Mouse (Mus musculus) myocyte (in vitro differentiated cells): ENCODE data around the gene Gsg1l. TPM values are rescaled to one million over a fixed set of nuclear protein-coding genes. Genes with fewer than 3 reads are reported as not detected.

Experiments used
- H3K27me3 ChIP-seq: one replicate; pipeline ENCODE4 v1.6.1; 2011; ENCODE audit not compliant: control insufficient read depth, insufficient read depth, insufficient read length
- H3K36me3 ChIP-seq: one replicate; pipeline ENCODE4 v1.6.1; 2011; ENCODE audit not compliant: control insufficient read depth, insufficient read depth
- H3K4me2 ChIP-seq: one replicate; pipeline ENCODE4 v1.6.1; 2011; ENCODE audit warnings: low read depth, control low read depth
- H3K4me3 ChIP-seq: one replicate; pipeline ENCODE4 v1.5.1; 2011; ENCODE audit warnings: mild to moderate bottlenecking, control low read depth, moderate library complexity
- H3K79me2 ChIP-seq: one replicate; pipeline ENCODE4 v1.6.1; 2011; ENCODE audit not compliant: control insufficient read depth, insufficient read depth
- H3ac ChIP-seq: one replicate; pipeline ENCODE4 v1.6.1; 2011; ENCODE audit not compliant: control insufficient read depth, insufficient read length
- CEBPB ChIP-seq: IDR thresholded peaks from 2 replicates; pipeline ENCODE4 v1.6.1; 2011; ENCODE audit warnings: mild to moderate bottlenecking, moderate library complexity; ENCODE audit not compliant: poor library complexity, insufficient read depth, severe bottlenecking
- E2F4 ChIP-seq: IDR thresholded peaks from one replicate; pipeline ENCODE4 v1.6.1; 2011; ENCODE audit warnings: mild to moderate bottlenecking, control low read depth, moderate library complexity; ENCODE audit not compliant: insufficient read depth
- MAX ChIP-seq: IDR thresholded peaks from one replicate; pipeline ENCODE4 v1.6.1; 2011; ENCODE audit warnings: low read depth, mild to moderate bottlenecking, control low read depth
- MYOD1 ChIP-seq, 3 experiments: IDR thresholded peaks; one replicate each; pipeline ENCODE4 v1.6.1; 2011; ENCODE audit warnings: control low read depth in 2 of 3, low read depth in 2 of 3, mild to moderate bottlenecking in 2 of 3, moderate library complexity in 1 of 3; ENCODE audit not compliant: insufficient read length in 2 of 3, control insufficient read depth in 1 of 3
- MYOG ChIP-seq, 3 experiments: IDR thresholded peaks; one replicate each; pipeline ENCODE4 v1.6.1; 2011; ENCODE audit warnings: control low read depth in 2 of 3, low read depth in 2 of 3, mild to moderate bottlenecking in 2 of 3; ENCODE audit not compliant: insufficient read length in 2 of 3, control insufficient read depth in 1 of 3, insufficient read depth in 1 of 3
- POLR2A ChIP-seq: IDR thresholded peaks from one replicate; pipeline ENCODE4 v1.6.1; 2011; ENCODE audit warnings: low read depth, mild to moderate bottlenecking, control low read depth, moderate library complexity; ENCODE audit not compliant: insufficient read length
- POLR2AphosphoS2 ChIP-seq: IDR thresholded peaks from one replicate; pipeline ENCODE4 v1.6.1; 2011; ENCODE audit warnings: low read depth, control low read depth; ENCODE audit not compliant: insufficient read length
- REST ChIP-seq: IDR thresholded peaks from one replicate; pipeline ENCODE4 v1.6.1; 2011; ENCODE audit warnings: mild to moderate bottlenecking, control low read depth, moderate library complexity; ENCODE audit not compliant: insufficient read depth, insufficient read length
- SRF ChIP-seq: IDR thresholded peaks from one replicate; pipeline ENCODE4 v1.6.1; 2011; ENCODE audit warnings: low read depth; ENCODE audit not compliant: control insufficient read depth, insufficient read length
- TCF12 ChIP-seq: IDR thresholded peaks from one replicate; pipeline ENCODE4 v1.6.1; 2011; ENCODE audit warnings: mild to moderate bottlenecking, control low read depth; ENCODE audit not compliant: poor library complexity, insufficient read depth, severe bottlenecking
- TCF3 ChIP-seq: IDR thresholded peaks from one replicate; pipeline ENCODE4 v1.6.1; 2011; ENCODE audit warnings: low read depth, control low read depth; ENCODE audit not compliant: insufficient read length
- USF1 ChIP-seq: IDR thresholded peaks from one replicate; pipeline ENCODE4 v1.6.1; 2011; ENCODE audit warnings: low read depth, mild to moderate bottlenecking, control low read depth, moderate library complexity
- polyA plus RNA-seq: library from polyadenylated mRNA; unstranded; fragments of >200 nt; fragmentation: generic; extraction: Trizol; gene quantifications from one replicate; pipeline ENCODE4 v1.2.1, GENCODE M21; 2012; ENCODE audit warnings: missing spikeins

Gsg1l gene
- polyA plus RNA-seq, 1 experiment: not detected

- no peak overlapping the region for H3ac ChIP-seq
- H3K79me2 ChIP-seq: no peaks in the 10 kb centered on the region
- H3K4me2 ChIP-seq: no peak overlapping the region
These were observed 54.8 kb downstream of the Gsg1l start for GRCm38 (mm10) chr7:126027410-126027809.

GRCm38 (mm10) chr7:126026600-126026999, 55.6 kb downstream of the Gsg1l start:
- Histone ChIP-seq H3K4me2 (no peak overlapping the region), H3ac (no peak overlapping the region), H3K36me3 (no peaks in the 10 kb centered on the region), H3K27me3 (peaks cover 37% of the 10 kb centered on the region), H3K79me2 (no peaks in the 10 kb centered on the region), H3K4me3 (no peak overlapping the region)
- no peak for TF ChIP-seq USF1
- no peak for TF ChIP-seq MYOG (IDR thresholded peaks at IDR 0.05; ENCODE audit: control insufficient read depth in 1 of 3, insufficient read depth in 1 of 3, insufficient read length in 2 of 3, low read depth in 2 of 3)
- no peak for TF ChIP-seq CEBPB
- TF ChIP-seq MAX: no peak

More at GRCm38 (mm10) chr7:126027410-126027809, 54.8 kb downstream of the Gsg1l start:
- H3K4me3 ChIP-seq: no peak overlapping the region
- H3K27me3 ChIP-seq: peaks cover 45% of the 10 kb centered on the region
- no peaks in the 10 kb centered on the region for H3K36me3 ChIP-seq
- TF ChIP-seq POLR2AphosphoS2: no peak
- TF ChIP-seq E2F4: no peak
- TF ChIP-seq REST: no peak
- TF ChIP-seq MYOD1 (IDR thresholded peaks at IDR 0.05; ENCODE audit: control insufficient read depth in 1 of 3, insufficient read length in 2 of 3, low read depth in 2 of 3): peak in 1 of 3 experiments; percentile 17
- no peak for TF ChIP-seq POLR2A
- TF ChIP-seq USF1: no peak

- H3K79me2 ChIP-seq: no peaks in the 10 kb centered on the region
- no peaks in the 10 kb centered on the region for H3K36me3 ChIP-seq
- peaks cover 36% of the 10 kb centered on the region for H3K27me3 ChIP-seq
- TF ChIP-seq MYOD1 (IDR thresholded peaks at IDR 0.05; ENCODE audit: control insufficient read depth in 1 of 3, insufficient read length in 2 of 3, low read depth in 2 of 3) (no peak), TCF12 (no peak), MAX (no peak), REST (no peak), POLR2AphosphoS2 (no peak), CEBPB (no peak), MYOG (IDR thresholded peaks at IDR 0.05; ENCODE audit: control insufficient read depth in 1 of 3, insufficient read depth in 1 of 3, insufficient read length in 2 of 3, low read depth in 2 of 3) (no peak)
- H3ac ChIP-seq: no peak overlapping the region
- H3K4me3 ChIP-seq: no peak overlapping the region
- H3K4me2 ChIP-seq: no peak overlapping the region
These were observed 62.2 kb downstream of the Gsg1l start for GRCm38 (mm10) chr7:126019966-126020365.

GRCm38 (mm10) chr7:126019321-126019720, 62.9 kb downstream of the Gsg1l start:
- H3K4me2 ChIP-seq: no peak overlapping the region
- H3K4me3 ChIP-seq: no peak overlapping the region
- TF ChIP-seq REST (no peak), SRF (no peak), POLR2AphosphoS2 (no peak), MAX (no peak), MYOG (IDR thresholded peaks at IDR 0.05; ENCODE audit: control insufficient read depth in 1 of 3, insufficient read depth in 1 of 3, insufficient read length in 2 of 3, low read depth in 2 of 3) (no peak), E2F4 (no peak), POLR2A (no peak), TCF3 (no peak), MYOD1 (IDR thresholded peaks at IDR 0.05; ENCODE audit: control insufficient read depth in 1 of 3, insufficient read length in 2 of 3, low read depth in 2 of 3) (no peak), CEBPB (no peak), USF1 (no peak), TCF12 (no peak)
- no peaks in the 10 kb centered on the region for H3K79me2 ChIP-seq
- peaks cover 34% of the 10 kb centered on the region for H3K27me3 ChIP-seq
- H3ac ChIP-seq: no peak overlapping the region
- no peaks in the 10 kb centered on the region for H3K36me3 ChIP-seq

GRCm38 (mm10) chr7:126017455-126017854, 64.8 kb downstream of the Gsg1l start:
- H3K27me3 ChIP-seq: peaks cover 35% of the 10 kb centered on the region
- H3K36me3 ChIP-seq: no peaks in the 10 kb centered on the region
- H3ac ChIP-seq: no peak overlapping the region
- TF ChIP-seq POLR2AphosphoS2: no peak
- TF ChIP-seq TCF3: no peak
- no peak for TF ChIP-seq E2F4
- no peak for TF ChIP-seq CEBPB
- no peak for TF ChIP-seq TCF12
- no peak for TF ChIP-seq MAX
- TF ChIP-seq MYOG (IDR thresholded peaks at IDR 0.05; ENCODE audit: control insufficient read depth in 1 of 3, insufficient read depth in 1 of 3, insufficient read length in 2 of 3, low read depth in 2 of 3): no peak
- TF ChIP-seq SRF: no peak
- no peak for TF ChIP-seq POLR2A
- TF ChIP-seq USF1: no peak
- no peak for TF ChIP-seq MYOD1 (IDR thresholded peaks at IDR 0.05; ENCODE audit: control insufficient read depth in 1 of 3, insufficient read length in 2 of 3, low read depth in 2 of 3)
- no peak for TF ChIP-seq REST
- no peaks in the 10 kb centered on the region for H3K79me2 ChIP-seq
- no peak overlapping the region for H3K4me2 ChIP-seq
- no peak overlapping the region for H3K4me3 ChIP-seq
